Mouse (Mus musculus) adrenal gland, postnatal 14 days (tissue): ENCODE measurements around the gene Nuak2. TPM values are rescaled to one million over a fixed set of nuclear protein-coding genes. Genes with fewer than 3 reads are reported as not detected.
A peak's percentile ranks its signal among the peaks of the same experiment; 100 is the strongest.

ENCODE experiments used
- DNase-seq: peaks from one replicate; pipeline ENCODE4 v3.0.0; 2021; ENCODE audit warnings: mixed read lengths
- total RNA-seq: library from RNA; stranded (reverse); gene quantifications from 2 replicates; pipeline ENCODE4 v1.2.3, GENCODE M21; 2021

Nuak2 gene
- total RNA-seq, 1 experiment from 2014 or later, result 3.7 TPM

DNA sequence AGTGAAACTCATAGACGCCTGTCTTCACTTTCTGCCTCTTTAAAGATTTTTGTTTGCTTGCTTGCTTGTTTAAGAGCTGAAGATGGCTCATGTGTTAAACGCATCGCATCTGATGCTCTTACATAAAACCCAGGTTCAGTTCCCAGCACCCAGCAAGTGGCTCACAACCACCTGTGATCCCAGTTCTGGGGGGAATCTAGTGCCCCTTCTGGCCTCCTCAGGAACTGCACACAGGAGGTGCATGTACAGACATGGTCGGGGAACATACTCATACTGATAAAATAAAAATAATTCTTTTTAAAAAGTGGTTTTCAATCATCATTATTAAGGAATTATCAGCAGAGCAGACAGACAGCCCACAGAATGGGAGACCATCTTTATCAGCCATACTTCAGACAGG, 35.1 kb downstream of the Nuak2 start:
- DNase-seq, result no peak

DNA sequence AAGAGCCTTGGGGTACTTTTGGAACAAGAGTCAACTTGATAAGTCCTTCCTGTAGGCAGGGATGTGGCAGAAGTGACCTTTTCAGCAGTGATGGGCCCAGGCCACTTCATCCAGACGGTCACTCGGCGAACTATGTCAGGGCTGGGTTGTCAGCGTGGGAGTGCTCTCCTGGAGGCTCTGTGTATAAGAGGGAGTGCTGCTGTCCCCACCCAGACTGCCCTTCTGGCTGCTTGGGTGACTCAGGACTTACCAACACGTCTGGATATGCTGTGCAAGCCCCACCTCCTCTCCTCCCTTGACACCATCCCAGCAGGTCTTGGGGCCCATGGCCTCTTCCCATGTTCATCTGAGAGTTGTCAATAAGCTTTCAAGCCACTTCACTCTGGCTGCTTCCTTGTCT, 37.5 kb downstream of the Nuak2 start:
- DNase-seq, result no peak

DNA sequence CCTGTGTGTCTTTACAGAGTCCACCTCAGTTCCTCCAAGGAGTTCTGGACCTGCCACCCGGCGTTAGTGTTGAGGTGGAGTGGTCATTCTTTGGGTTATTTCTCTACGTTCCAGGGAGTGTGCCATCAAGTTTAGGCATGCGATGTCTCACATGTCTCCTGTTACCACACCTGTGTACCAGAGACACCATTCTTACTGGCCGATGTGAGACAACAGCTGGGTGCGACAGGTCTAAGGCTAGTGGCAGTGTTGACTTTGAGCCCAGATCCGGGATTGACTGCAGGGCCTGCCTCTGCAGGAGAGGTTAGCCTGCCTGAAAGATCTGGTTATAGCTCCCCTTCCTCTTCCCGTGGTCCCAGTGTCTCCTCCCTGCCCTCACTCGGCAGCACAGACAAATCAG, 38.3 kb downstream of the Nuak2 start:
- DNase-seq, result no peak

DNA sequence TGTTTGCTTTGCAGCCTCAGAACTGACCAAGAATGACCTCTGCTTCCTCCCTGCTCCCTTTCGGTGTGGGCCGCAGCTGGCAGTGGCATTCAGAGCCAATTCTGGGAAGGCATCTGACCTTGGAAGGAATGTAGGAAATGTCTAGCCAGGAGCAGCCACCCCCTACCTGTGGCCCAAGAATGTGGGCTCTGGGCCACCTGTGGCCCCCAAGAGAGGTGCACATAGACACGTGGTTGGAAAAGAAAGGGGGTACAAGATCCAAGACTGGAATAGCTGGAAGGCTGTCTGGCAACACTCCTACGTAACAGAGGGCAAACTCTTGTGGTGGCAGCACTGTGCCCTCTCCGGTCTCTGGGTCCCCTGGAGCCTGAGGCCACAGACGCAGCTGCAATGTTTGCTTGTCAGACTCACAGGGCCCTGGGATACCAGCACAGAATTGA, 39.3 kb downstream of the Nuak2 start:
- DNase-seq, result peak; percentile 58

DNA sequence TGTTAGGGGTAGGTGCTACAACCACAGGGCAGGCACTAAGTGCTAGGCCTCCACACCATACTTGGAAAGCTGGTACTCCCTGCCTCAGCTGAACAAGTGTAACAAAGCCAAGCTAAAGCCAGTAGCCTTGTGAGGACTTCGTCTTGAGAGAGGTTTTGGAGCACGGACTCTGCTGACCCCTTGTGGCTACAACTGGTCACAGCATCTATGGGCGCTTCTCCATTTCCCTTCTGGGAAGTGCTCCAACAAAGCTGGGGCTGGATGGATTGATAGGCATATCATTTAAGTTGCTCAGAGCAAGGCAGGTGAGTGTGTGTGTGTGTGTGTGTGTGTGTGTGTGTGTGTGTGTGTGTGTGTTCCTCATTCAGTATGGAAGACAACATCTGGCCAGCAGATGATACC, 39.9 kb downstream of the Nuak2 start:
- peak; percentile 90 for DNase-seq

DNA sequence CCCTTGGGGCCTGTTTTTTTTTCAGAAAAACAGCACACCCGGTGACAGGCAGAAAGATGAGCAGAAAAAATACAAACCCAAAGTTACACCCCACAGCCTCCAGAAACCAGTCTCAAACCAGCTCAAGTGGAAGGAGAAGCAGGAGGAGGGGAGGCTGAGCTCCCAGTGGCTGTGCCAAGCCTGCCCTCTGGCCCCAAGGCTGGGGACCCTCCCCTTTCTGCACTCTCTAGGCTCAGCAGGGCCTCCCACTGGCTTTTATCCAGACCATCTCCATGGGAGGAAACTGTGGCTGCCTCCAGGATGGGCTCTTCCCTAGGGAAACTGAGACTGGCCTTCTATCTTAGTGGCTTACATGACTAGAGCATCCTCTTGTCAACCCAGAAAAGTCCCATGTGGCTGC, 40.9 kb downstream of the Nuak2 start:
- no peak for DNase-seq

DNA sequence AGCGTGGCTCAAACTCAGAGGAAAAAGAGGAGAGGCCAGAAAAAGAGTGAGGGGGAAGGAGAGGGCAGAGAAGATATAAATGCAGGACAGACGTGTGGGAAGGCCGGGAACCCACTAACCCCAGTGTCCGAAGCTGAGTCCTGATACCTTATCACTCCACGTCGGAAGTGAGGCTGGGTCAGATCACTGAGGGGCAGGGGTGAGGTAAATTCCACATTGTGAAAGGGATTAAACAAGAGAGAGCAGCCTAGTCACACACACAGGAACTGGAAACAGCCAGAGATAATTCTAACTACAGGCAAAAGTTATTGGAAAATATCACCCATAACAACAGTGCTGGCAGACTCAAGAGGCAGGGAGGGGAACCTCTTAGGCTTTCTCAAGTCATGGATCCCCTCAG, 46.0 kb downstream of the Nuak2 start:
- DNase-seq, result no peak

DNA sequence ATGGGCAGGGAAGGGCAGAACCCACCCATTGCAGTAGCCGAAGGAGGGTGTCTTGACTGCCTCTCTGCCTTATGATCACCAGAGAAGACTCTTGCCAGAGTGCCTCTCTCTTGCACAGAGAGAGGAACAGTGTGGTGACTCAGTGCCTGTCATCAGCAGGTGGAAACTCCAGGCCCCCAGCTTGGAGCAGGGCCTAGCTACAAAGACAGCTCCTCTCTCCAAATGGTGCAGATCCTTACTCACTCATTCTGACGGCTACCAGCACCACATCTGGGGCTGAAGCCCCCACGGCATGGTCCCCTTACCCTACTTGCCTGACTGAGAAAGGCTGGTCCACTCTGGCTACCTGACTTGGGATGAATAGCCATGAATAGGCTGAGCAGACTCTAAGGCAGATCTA, 48.5 kb downstream of the Nuak2 start:
- DNase-seq, result no peak

DNA sequence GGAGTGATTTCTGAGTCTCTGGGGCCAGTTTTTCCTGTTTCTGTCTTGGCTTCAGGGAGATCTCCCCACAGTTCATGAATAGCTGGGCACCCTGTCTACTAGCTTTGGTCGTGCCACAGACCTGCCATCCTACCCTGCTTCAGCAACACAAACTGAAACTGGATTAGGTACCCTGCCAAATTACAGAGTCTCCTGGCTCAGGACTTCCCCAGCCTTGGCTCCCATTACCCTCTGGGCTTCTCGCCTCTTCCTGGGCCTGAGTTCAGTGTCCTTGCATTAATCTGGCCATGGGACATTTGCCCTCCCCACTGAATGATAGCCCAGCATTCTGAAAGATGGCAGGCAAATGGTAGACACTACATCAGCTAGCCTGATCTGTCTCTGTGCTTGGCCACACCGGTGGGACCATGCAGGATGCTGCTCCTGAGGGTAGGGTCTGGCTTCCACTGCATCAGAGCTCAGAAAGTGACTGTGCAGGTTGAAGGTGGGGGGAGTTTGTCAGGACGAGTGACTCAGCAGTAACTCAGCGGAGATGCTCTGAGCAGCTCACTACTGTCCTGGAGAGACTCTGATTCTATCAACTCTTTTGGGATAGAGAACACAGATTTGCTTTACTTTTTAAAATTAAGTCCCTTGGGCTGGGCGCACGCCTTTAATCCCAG, 49.1 kb downstream of the Nuak2 start:
- DNase-seq, result peak; percentile 46

DNA sequence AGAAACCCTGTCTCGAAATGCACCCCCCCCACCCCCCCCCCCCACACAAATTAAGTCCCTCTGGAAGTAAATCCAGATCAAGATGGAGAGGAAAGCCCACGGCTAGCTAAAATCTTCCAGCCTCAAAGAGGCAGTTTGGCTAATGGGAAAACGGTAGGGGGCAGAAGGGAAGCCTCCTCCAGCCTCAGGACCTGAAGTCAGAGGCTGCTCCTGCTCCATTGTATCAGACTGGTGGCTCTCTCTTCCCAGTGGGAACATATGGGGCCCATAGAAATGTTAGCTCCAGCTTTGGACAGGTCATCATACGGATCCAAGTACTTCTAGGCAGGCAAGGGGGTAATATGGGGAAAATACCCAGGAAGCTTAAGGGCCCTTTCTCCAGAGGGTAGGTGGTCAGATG, 49.7 kb downstream of the Nuak2 start:
- DNase-seq, result no peak

DNA sequence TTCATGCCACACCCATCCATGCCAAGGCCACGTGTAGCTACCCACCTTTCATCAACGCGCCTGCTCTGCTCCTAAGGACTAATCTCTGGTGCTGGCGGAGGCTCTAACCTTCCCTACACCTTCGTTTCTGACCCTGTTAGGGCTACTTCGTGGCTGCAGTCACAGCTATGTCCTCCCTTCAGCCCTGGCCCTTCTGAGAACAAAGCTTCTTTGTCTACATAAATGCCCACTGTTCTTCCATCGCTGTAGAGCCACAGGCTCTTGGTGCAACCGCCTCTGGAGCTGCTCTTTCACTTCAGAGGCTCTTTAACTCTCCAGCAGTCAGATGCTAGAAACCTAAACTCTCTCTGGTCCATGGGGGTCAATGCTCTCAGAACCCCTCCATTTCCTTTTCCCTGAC, 50.3 kb downstream of the Nuak2 start:
- DNase-seq, result no peak

DNA sequence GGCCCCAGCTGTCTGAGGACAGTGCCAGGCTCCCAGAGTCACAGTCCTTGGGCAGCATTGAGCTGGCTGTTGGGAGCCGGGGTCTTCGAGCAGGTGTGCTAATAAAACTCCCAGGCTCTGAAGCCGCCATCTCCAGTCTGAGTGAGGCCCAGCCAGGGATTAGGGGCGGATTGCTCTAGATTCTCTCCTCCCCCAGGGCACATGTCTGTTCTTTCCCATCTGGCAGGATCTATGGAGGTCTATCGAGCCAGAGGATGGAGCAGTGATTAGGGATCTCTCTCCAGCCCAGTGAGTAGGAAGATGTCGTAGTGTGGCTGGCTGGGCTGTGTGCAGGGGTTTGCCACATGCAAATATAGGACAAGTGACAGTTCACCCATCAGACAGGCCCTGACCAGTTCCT, 51.0 kb downstream of the Nuak2 start:
- DNase-seq, result no peak

DNA sequence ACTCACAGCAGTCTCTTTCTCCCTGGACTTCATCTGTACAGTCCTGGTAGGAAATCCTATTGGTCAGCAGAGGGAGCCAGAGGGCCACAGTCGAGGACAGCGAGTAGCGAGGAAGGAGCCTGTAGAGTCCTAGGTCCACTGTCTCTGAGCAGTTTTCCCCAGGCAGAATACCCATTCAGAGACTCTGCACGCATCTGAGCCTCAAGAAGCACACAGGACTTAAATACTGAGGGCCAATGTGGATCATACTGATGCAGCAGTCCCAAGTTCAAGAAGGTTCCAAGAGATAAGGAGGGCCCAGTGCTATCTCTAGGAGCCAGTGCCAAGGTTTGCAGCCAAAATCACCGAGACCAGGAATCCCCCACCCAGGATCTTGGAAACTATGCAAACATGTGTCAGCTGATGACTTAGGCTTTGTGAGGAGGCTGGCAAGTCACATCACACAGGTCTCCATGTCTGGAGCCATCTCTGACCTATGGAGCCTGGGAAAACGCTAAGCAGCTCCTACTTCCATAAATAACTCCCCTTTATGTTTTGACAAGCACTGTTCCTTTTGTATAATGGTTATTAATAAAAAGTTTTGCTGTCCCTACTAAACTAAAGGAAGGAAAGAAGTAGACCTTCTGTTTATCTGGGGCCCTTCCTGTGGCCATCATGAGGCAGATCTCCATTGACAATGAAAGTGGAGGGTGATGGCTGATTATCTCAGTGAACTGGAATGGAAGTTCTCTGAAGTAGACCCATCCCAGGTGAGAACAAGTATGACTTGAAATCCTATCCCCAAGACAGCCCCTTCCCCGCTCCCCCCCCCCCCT, 52.0 kb downstream of the Nuak2 start:
- peak; percentile 92 for DNase-seq

DNA sequence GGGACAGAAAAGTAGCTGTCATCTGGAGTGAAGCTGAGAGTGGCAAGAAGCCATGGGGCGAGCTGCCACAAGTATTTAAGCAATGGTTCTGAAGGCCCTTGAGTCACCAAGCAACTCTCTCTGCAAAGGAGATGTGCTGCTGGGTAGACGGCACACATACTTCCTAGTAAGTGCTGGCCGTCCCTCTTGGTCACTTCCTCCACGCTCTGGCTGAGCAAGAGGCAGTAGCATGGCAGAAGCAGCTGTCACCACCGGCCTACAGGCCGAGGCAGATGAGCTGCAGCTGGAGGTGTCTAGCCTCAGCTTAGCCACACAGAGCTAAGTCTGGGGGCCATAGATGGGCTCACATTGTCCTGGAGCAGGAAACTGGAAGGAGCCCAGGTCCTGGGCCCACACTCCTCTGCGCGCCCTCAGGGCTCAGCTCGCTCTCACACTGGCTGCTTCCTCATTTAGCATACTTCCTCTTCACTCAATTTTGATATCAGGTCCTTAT, 54.8 kb downstream of the Nuak2 start:
- peak; percentile 70 for DNase-seq

DNA sequence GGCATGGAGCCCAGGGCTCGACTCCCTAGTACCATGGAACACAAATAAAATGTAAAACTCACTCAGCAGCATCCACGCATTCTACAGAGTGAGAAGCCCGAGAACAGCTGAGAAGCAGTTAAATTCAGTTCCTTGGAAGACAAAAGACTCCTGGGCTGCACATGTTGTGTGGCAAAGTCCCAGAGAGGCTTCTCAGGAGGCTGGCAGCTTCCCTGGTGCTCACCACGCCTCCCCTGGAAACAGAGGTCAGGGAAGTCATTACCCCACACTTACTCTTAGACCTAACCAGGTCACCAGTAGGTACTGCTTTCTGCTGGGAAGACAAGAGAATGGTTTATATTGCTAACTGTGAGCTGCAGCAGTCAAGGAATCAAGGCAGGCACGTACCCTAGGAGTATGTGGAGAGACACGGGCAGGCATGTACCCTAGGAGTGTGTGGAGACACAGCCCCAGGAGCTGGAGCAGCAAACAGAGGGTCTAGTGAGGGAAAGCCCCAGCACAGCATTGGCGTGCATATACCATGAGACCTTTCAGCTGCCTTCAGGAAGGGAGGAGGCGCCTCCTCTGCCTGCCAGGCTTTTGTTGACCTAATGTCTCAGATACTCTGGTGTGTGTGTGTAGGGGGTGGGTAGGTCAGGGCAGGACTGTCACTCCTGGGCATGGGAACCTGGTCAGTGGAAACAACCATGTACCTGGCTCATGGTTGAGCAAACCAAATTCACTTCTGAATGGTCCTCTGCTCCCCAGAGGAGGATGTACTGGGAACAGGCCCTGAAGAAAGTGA, 55.6 kb downstream of the Nuak2 start:
- no peak for DNase-seq

DNA sequence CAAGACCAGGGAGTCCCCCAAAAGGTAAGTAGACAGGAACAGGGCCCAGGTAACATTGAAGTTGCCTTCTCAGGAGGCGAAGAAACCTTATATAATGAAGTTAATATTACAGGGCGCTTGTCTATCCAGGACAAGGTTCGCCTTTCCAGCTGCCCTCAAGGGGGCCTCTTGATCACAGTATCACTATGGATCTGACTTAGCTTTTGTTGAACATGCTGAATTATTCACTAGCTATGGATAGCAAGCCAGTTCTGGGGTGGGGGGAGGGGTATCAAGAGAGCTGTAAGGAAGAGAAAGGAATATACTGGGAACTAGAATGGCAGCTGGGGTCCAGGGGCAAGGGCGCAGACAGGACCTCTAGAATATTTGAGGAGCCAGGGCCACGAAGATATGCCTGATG, 56.4 kb downstream of the Nuak2 start:
- no peak for DNase-seq

DNA sequence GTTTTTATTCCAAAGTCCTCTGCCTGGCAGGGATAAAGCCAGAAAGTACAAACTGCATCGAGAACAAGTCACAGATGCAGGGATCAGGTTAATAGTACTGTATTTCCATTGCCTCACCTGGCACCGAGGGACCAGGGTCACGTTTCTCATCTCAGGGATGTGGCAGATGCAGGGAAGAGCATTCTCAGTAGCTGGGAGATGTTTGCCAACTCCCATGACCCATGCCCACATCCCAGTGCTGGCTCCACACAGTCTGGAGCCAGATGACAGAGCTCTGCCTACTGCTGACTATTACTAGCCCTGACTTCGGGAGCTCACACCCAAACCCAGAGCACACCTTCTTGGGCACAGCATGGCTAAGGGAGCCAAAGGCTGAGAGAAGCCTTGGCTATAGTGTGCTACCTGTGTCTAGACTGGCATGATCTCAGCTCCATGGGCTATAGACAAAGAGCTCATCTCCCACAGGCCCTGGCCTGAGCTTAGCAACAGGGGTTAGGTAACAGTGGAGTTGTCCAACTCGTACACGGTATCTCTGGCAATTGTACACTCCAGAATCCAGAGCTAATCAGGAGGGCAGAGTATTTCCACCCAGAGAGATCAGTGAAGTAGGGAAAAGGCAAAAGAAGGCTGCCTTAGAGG, 57.1 kb downstream of the Nuak2 start:
- DNase-seq, result no peak

DNA sequence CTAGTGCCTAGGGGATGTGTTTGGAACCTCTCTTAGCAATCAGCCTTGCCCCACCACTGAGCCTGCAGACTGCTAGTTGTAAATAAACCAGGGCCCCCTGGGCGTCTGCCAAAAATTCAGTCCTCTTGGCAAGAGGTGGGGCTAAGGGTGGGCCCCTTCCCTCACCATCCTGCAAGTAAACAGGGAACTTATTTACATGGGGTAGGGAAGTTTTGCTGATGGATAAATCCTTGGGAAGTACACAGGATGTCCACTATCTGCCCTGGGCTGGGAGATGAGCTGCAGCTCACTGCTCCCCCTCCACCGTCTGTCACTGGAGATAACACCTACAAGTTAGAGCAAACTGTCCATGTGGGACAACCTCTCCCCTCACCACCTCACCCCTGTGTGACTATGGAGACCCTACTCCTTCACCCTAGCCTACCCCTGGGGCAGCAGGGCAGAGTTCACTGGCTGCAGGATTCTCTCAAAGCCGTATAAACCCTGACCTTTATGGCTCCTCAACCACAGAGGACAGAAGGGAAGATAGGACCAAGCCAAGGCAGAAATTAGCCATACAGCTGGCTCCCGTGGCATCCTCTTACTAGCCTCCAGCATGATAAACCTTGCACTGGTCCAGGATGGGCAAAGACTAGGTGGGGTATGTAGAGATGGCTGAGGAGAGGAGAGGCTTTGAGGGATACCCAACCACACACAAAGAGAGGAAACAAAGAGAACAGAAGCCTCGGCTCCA, 58.4 kb downstream of the Nuak2 start:
- DNase-seq, result peak; percentile 51

DNA sequence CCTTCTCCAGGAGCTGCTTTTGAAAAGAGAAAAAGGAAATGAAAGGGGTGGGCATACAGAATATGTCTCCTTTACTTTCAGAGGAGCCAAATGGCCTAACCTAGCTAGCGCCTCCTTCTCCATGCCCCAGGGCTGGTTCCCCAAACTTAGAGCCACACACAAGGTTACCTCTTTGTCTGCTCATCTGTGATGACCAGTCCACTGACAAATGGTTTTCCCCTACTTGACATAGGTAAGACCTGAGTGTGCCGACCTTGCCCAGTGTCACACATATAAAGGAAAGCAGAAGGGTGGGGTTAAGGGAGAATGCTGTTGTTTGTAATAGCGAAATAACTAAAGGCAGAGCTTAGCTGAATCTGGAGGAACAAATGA, 58.9 kb downstream of the Nuak2 start:
- no peak for DNase-seq

DNA sequence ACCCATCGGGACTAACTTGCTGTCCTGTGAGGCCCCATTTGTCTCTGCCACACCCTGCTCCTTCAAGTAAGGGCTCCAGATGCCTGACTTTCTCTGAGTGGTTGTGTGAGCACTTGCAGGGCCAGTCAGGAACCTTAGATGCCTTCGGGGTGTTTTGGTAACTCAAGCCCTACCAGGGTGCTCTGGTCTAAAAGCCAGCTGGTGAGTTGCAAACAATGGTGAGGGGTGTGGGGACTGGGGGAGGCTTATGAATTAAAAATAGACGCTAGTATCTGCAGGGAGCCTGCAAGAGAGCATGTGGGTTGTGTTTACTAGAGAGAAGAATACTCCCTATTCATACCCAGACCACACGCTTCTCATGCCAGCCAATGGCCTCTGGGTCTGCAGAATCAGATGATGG, 59.3 kb downstream of the Nuak2 start:
- DNase-seq, result no peak

DNA sequence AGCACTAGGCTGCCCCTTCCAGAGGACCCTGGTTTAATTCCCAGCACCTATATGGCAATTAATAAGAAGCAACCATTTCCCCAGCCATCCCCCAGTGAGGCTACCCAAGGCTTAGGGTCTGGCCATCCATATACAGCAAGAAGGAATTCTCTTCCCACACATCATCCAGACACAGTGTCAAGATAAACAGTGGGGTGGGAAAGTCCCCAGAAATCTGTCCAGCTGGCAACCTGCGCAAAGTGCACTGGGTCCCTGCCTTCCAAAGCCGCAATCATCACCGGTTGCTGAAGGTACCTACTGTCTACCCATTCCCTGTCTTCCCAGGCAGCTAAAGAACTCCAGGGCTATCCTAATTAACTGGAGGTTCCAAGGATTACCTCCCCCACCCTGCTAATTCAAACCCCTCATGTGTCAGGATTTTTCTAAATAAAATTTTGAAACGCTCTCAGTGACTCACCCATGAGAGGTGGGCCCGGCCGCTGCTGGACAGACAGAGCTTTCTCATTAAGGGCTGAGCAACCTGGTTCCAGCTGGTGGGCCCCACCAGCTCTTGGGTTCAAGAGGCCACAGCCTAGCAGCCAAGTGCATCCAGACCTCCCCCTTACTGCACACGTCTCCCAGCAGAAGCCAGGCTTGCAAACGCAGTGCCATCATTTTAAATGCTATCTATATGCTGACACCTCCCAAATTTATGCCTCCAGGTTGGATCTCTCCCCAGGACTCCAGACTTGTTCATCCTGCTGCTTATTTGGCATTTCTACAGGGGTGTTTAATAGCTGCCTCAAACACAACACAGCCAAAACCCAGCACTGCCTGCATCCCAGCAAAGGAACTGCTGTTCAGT, 60.5 kb downstream of the Nuak2 start:
- no peak for DNase-seq
